Mouse (Mus musculus) midbrain, embryonic 12.5 days (tissue): ENCODE measurements at regions not wholly inside any gene's neighbourhood (a gene's known extent, or its start where the extent isn't known, plus 50 kb on each side); places are given as distances from the start of the nearest gene placed in this dataset.
"Not testable (repeated sequence)": the region's sequence is repeated elsewhere in the genome, so short reads cannot be mapped to it uniquely, and the experiment has no call there.

ENCODE experiments used
- ATAC-seq: fragments of 200-750 bp; cut with Nextera tagmentation; 2 replicates; pipeline ENCODE4 v1.8.0; 2017; ENCODE audit warnings: low read depth, moderate TSS enrichment, moderate library complexity; ENCODE audit not compliant: low FRiP score
- H3K27ac ChIP-seq: fragments of 300-500 bp; sonication (generic); replicated peaks from 2 replicates; pipeline ENCODE4 v1.5.1; 2016; ENCODE audit warnings: mild to moderate bottlenecking
- H3K27me3 ChIP-seq: fragments of 300-500 bp; sonication (generic); 2 replicates; pipeline ENCODE4 v1.6.1; 2016; ENCODE audit warnings: mild to moderate bottlenecking
- H3K36me3 ChIP-seq: fragments of 300-500 bp; sonication (generic); 2 replicates; pipeline ENCODE4 v1.6.1; 2016
- H3K4me1 ChIP-seq: fragments of 300-500 bp; sonication (generic); 2 replicates; pipeline ENCODE4 v1.6.1; 2016
- H3K4me2 ChIP-seq: fragments of 300-500 bp; sonication (generic); replicated peaks from 2 replicates; pipeline ENCODE4 v1.6.1; 2016; ENCODE audit warnings: mild to moderate bottlenecking, moderate library complexity
- H3K4me3 ChIP-seq: fragments of 300-500 bp; sonication (generic); 2 replicates; pipeline ENCODE4 v1.5.1; 2016; ENCODE audit warnings: mild to moderate bottlenecking
- H3K9ac ChIP-seq: fragments of 300-500 bp; sonication (generic); replicated peaks from 2 replicates; pipeline ENCODE4 v1.6.1; 2016; ENCODE audit warnings: mild to moderate bottlenecking, moderate library complexity
- H3K9me3 ChIP-seq: fragments of 300-500 bp; sonication (generic); 2 replicates; pipeline ENCODE4 v1.6.1; 2016; ENCODE audit warnings: mild to moderate bottlenecking
- WGBS: fragments of 180-500 bp; shearing (Covaris S2); methylation state at CpG from one replicate; pipeline ENCODE4 v1.1.7; 2016; 5-methylcytosine and 5-hydroxymethylcytosine counted together

DNA sequence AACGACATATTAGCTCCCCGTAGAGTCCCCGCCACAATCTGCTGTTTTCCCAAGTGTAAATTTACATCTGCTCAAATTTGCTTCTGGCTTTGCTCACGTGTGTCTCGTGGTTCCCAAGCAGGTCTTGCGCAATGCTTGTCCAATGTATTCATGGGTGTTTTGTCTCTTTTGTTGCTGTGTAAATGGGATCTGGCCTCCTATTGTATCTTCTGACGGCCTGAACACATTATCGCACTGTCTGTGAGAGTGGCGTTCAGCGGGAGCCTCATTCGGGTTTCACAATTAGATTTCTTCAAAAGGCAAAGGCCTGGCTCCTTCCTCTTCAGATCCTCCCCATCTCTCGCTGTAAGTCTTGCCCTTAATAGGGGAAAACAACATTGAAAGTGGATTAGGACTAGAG, 274.5 kb downstream of the Fam19a5 start:
- H3K4me1 ChIP-seq: peaks cover 19% of the 10 kb centered on the region
- 20% methylated on average over 12 of the region's 12 CpGs for WGBS
- H3K4me3 ChIP-seq: no peak overlapping the region
- no peak overlapping the region for H3K9ac ChIP-seq
- no peaks in the 10 kb centered on the region for H3K36me3 ChIP-seq
- peak overlapping the region; percentile 21; the same call in 1 of the 2 replicates for H3K4me2 ChIP-seq
- H3K9me3 ChIP-seq: no peaks in the 10 kb centered on the region
- H3K27me3 ChIP-seq: peaks cover 63% of the 10 kb centered on the region
- no peak overlapping the region; the same call in 1 of the 2 replicates for H3K27ac ChIP-seq
- peak; percentile 66; the same call in 1 of the 2 replicates for ATAC-seq

DNA sequence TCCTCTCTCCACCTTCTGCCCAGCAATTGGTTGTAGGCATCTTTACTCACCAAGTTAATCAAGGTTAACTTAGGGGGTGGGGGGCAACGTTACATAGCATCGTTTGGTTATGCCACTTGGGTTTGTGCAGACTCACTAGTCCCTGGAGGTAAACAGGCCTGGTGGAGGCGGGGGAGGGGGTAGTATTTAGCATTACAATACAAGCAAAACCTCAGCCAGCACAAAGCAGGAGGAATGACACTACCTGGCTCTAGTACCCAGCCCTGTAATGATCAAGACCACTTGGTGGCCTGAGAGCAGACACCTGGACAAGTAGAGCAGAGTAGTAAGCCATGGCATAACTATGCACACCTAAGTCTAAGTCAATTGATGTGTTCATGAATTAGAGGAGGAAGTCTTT, 298.0 kb downstream of the Fam19a5 start:
- Histone ChIP-seq H3K36me3 (no peaks in the 10 kb centered on the region), H3K4me3 (no peak overlapping the region), H3K9ac (no peak overlapping the region), H3K4me1 (no peaks in the 10 kb centered on the region), H3K4me2 (no peak overlapping the region), H3K27me3 (no peaks in the 10 kb centered on the region), H3K27ac (no peak overlapping the region), H3K9me3 (no peaks in the 10 kb centered on the region)
- WGBS: 47% methylated on average over 3 of the region's 3 CpGs
- no peak for ATAC-seq

DNA sequence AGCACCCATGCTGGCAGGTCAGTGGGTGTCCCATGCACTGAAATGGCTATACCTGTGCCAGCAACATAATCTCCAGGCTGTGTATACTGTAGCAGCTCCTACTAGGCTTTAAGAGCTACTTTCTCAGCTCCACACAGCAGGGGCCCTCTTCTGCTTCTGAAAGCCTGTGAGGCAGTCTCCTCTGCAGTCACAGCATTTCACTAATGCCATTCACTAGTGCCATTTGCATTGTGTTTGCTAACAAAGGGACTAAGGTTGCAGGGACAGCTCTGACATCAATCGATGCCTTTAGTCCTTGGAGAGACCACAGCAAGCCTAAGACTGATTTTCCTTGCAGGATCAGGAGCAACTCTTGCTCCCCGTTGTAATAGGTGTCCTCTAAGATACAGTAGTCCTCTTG, 315.0 kb downstream of the Fam19a5 start:
- peaks cover 17% of the 10 kb centered on the region for H3K27me3 ChIP-seq
- no peak overlapping the region for H3K4me3 ChIP-seq
- no peak overlapping the region for H3K9ac ChIP-seq
- WGBS: 3% methylated on average over 2 of the region's 2 CpGs
- no peak overlapping the region for H3K4me2 ChIP-seq
- no peaks in the 10 kb centered on the region for H3K9me3 ChIP-seq
- H3K27ac ChIP-seq: no peak overlapping the region
- ATAC-seq: no peak
- no peaks in the 10 kb centered on the region for H3K36me3 ChIP-seq
- peaks cover 12% of the 10 kb centered on the region for H3K4me1 ChIP-seq

DNA sequence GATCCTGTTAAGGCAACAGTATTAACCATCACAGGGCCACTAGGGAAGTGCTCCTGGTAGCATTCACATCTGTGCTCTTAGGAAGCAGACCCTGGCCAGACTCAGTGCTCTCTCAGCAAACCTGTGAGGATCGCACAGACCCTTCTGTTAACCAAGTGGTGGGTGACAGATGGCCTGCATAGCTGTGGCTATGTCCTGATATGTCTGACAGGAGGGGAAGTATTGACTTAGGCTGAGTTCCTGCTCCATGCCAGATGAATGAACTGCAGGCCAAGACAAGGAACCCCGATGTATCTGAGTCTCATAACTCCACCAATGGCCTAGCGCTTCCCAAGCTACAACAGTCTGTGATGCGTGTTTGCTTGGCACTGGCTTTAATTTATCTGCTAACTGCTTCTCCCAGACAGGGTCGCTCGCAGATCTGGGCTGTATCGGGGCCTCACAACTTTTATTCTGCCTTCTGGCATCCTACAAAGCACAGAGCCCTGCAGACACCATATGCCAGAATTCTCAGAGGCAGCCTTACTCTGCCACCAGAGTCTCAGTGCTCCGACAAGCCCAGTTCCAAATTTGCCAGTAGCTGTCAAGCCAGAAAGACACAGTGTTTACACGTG, 332.3 kb downstream of the Fam19a5 start:
- WGBS: 82% methylated on average over 9 of the region's 9 CpGs
- no peak for ATAC-seq
- H3K27ac ChIP-seq: no peak overlapping the region
- no peak overlapping the region for H3K4me2 ChIP-seq
- H3K4me1 ChIP-seq: no peaks in the 10 kb centered on the region
- no peak overlapping the region for H3K9ac ChIP-seq
- H3K27me3 ChIP-seq: no peaks in the 10 kb centered on the region; the same call in 1 of the 2 replicates
- H3K36me3 ChIP-seq: no peaks in the 10 kb centered on the region
- no peak overlapping the region for H3K4me3 ChIP-seq
- no peaks in the 10 kb centered on the region for H3K9me3 ChIP-seq

DNA sequence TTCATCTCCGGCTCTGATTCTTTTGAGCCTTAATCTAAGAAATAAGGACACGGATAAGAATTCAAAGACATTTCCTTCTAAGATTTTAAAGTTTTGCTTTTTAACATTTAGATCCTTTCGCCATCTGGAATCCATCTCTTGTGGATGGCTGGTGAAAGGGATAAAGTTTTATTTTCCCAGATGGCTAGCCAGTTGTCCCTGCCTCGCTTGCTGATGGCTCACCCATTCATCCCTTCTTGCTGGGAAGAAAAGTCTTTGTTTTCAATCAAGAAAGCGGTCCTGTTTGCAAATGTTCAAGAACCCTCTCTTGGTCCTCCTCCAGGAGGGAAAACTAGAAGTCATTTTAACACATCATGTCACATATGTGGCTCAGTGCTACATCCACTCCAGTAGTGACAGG, 346.8 kb downstream of the Fam19a5 start:
- Histone ChIP-seq H3K27ac (no peak overlapping the region), H3K9ac (no peak overlapping the region), H3K4me2 (no peak overlapping the region), H3K9me3 (no peaks in the 10 kb centered on the region), H3K36me3 (no peaks in the 10 kb centered on the region), H3K4me1 (no peaks in the 10 kb centered on the region), H3K4me3 (no peak overlapping the region), H3K27me3 (no peaks in the 10 kb centered on the region)
- WGBS: 87% methylated on average over 5 of the region's 5 CpGs
- no peak for ATAC-seq

GRCm38 (mm10) chr15:87894866-87895265, 350.8 kb downstream of the Fam19a5 start:
- not testable (repeated sequence) for H3K9me3 ChIP-seq, H3K4me3 ChIP-seq, H3K27ac ChIP-seq, H3K4me2 ChIP-seq, H3K36me3 ChIP-seq, H3K9ac ChIP-seq, ATAC-seq, H3K27me3 ChIP-seq, H3K4me1 ChIP-seq
- WGBS: 95% methylated on average over 6 of the region's 6 CpGs

GRCm38 (mm10) chr15:87898655-87899054, 354.6 kb downstream of the Fam19a5 start:
- no peak overlapping the region for H3K27ac ChIP-seq
- no peak for ATAC-seq
- H3K9ac ChIP-seq: no peak overlapping the region
- H3K4me1 ChIP-seq: no peaks in the 10 kb centered on the region
- H3K4me3 ChIP-seq: no peak overlapping the region
- no peak overlapping the region for H3K4me2 ChIP-seq
- no peaks in the 10 kb centered on the region for H3K36me3 ChIP-seq
- no peaks in the 10 kb centered on the region for H3K27me3 ChIP-seq
- H3K9me3 ChIP-seq: no peaks in the 10 kb centered on the region
- WGBS: 83% methylated on average over 4 of the region's 4 CpGs

DNA sequence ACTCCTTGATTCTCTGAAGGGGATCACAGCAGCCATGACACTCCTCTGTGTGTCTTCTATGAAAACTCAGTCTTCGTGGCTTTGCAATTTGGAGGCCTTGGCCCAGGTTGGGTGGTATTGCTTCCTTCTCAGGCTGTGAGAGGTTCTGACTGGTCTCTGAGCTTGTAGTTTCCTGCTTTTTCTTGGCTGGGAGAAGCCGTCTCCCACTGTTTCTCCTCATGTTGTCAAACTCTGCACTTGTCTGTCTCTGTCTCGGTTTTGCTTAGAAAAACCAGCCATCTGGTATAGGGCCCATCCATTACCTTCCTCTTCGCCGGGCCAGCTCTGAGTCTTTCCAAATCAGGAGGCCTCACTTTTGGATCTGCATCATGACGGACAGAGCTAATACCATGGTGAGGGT, 360.3 kb downstream of the Fam19a5 start:
- Histone ChIP-seq H3K4me1 (no peaks in the 10 kb centered on the region), H3K27ac (no peak overlapping the region), H3K36me3 (no peaks in the 10 kb centered on the region), H3K4me2 (no peak overlapping the region), H3K9ac (no peak overlapping the region), H3K4me3 (no peak overlapping the region), H3K9me3 (no peaks in the 10 kb centered on the region), H3K27me3 (no peaks in the 10 kb centered on the region)
- ATAC-seq: no peak
- 87% methylated on average over 6 of the region's 6 CpGs for WGBS

DNA sequence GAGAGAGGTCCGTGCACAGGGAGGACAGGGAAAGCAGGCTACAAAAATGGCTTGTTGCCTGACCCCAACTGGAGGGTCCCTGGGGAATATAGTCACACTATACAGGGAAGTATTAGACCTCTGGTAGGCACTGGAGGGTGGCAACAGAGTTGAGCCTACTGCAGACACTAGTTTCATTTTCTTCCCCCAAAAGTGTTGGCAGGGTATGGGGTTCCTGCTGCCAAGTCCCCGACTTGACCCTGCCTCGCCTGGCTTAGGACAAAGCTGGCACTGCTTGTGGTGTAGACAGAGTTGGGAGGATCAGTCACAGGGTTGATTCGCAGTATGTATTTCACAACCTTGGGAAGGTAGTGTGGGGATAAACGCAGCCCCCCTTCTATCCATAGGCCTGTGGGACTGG, 362.2 kb downstream of the Fam19a5 start:
- Histone ChIP-seq H3K27me3 (no peaks in the 10 kb centered on the region), H3K4me3 (no peak overlapping the region), H3K36me3 (no peaks in the 10 kb centered on the region), H3K9ac (no peak overlapping the region), H3K27ac (no peak overlapping the region), H3K4me2 (no peak overlapping the region), H3K9me3 (no peaks in the 10 kb centered on the region), H3K4me1 (no peaks in the 10 kb centered on the region)
- no peak for ATAC-seq
- 90% methylated on average over 5 of the region's 5 CpGs for WGBS

GRCm38 (mm10) chr15:87922091-87922490, 378.0 kb downstream of the Fam19a5 start:
- Histone ChIP-seq H3K9me3 (no peaks in the 10 kb centered on the region), H3K9ac (no peak overlapping the region), H3K4me1 (no peaks in the 10 kb centered on the region), H3K36me3 (no peaks in the 10 kb centered on the region), H3K27me3 (peaks cover 5% of the 10 kb centered on the region; the same call in 1 of the 2 replicates), H3K27ac (no peak overlapping the region), H3K4me3 (no peak overlapping the region), H3K4me2 (no peak overlapping the region)
- 57% methylated on average over 9 of the region's 9 CpGs for WGBS
- no peak for ATAC-seq

GRCm38 (mm10) chr15:87922781-87923446, 378.8 kb downstream of the Fam19a5 start:
- WGBS: 86% methylated on average over 4 of the region's 4 CpGs
- H3K9ac ChIP-seq: no peak overlapping the region
- H3K4me1 ChIP-seq: no peaks in the 10 kb centered on the region
- H3K27ac ChIP-seq: no peak overlapping the region
- H3K27me3 ChIP-seq: peaks cover 5% of the 10 kb centered on the region; the same call in 1 of the 2 replicates
- no peaks in the 10 kb centered on the region for H3K36me3 ChIP-seq
- H3K9me3 ChIP-seq: no peaks in the 10 kb centered on the region
- H3K4me2 ChIP-seq: no peak overlapping the region
- H3K4me3 ChIP-seq: no peak overlapping the region
- ATAC-seq: no peak

GRCm38 (mm10) chr15:87923906-87924305, 379.8 kb downstream of the Fam19a5 start:
- Histone ChIP-seq H3K27me3 (peaks cover 5% of the 10 kb centered on the region; the same call in 1 of the 2 replicates), H3K4me1 (no peaks in the 10 kb centered on the region), H3K9ac (no peak overlapping the region), H3K4me2 (no peak overlapping the region), H3K4me3 (no peak overlapping the region), H3K9me3 (no peaks in the 10 kb centered on the region), H3K36me3 (no peaks in the 10 kb centered on the region), H3K27ac (no peak overlapping the region)
- WGBS: 38% methylated on average over 9 of the region's 9 CpGs
- ATAC-seq: no peak
